Mouse (Mus musculus): Measurements from ENCODE around the gene Cyp2c65. TPM values are rescaled to one million over a fixed set of nuclear protein-coding genes. Genes with fewer than 3 reads are reported as not detected.
"Not testable (repeated sequence)": the region's sequence is repeated elsewhere in the genome, so short reads cannot be mapped to it uniquely, and the experiment has no call there.

Cyp2c65 gene
- not detected in 2 replicates for polyA plus RNA-seq (2015; fragmentation: Nextera tagmentation; extraction: Ambion mirVana)

GRCm38 (mm10) chr19:39060719-39061118 is at the start of gene Cyp2c65:
Gene Cyp2c65, plus strand, starts transcription at chr19:39061015.
- H3K4me1 ChIP-seq (replicated peaks; ENCODE audit: control insufficient read depth, insufficient read depth, low read length): no peaks in the 10 kb centered on the region
- WGBS: 63% methylated on average over 2 of the region's 2 CpGs
- no peak within 1 kb of the TSS for H3K9ac ChIP-seq (ENCODE audit: low read length)
- no peaks in the 10 kb centered on the region for H3K36me3 ChIP-seq (ENCODE audit: control insufficient read depth, insufficient read depth, low read length)
- no peak for ATAC-seq (ENCODE audit: low read depth)
- H3K27ac ChIP-seq (ENCODE audit: low read length): no peak within 1 kb of the TSS
- no peaks in the 10 kb centered on the region for H3K27me3 ChIP-seq (ENCODE audit: control insufficient read depth, insufficient read depth, low read depth, low read length)
- no peak within 1 kb of the TSS for H3K4me3 ChIP-seq (ENCODE audit: low read length)
- H3K4me2 ChIP-seq (ENCODE audit: low read depth, low read length): no peak within 1 kb of the TSS
- H3K9me3 ChIP-seq (ENCODE audit: control insufficient read depth, low read length): no peaks in the 10 kb centered on the region

DNA sequence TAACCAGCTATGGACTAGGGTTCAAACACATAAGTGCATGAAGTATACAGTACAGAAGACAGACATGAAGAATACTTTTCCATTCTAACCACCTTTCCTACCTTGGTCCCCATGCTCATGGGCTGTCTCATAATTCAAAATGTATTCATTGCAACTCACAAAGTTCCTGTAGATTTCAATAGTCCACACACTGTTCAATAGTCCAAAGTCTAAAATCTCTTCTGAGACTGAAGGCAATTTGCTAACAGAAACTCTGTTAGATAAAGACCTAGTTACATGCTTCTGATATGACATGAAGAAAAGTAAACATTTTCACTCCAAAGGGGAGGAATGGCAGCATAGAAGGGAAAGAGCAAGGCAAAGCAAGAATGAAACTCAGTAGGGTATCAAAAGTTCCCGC is 2.9 kb upstream of the Cyp2c65 start:
- Histone ChIP-seq H3K9ac (ENCODE audit: low read length) (no peak overlapping the region), H3K4me3 (ENCODE audit: low read length) (no peak overlapping the region), H3K4me1 (replicated peaks; ENCODE audit: control insufficient read depth, insufficient read depth, low read length) (no peaks in the 10 kb centered on the region), H3K27me3 (ENCODE audit: control insufficient read depth, insufficient read depth, low read depth, low read length) (no peaks in the 10 kb centered on the region), H3K4me2 (ENCODE audit: low read depth, low read length) (no peak overlapping the region), H3K9me3 (ENCODE audit: control insufficient read depth, low read length) (no peaks in the 10 kb centered on the region), H3K36me3 (ENCODE audit: control insufficient read depth, insufficient read depth, low read length) (no peaks in the 10 kb centered on the region), H3K27ac (ENCODE audit: low read length) (no peak overlapping the region)
- ATAC-seq (ENCODE audit: low read depth): no peak
- WGBS: 88% methylated on average over 1 of the region's 1 CpGs

DNA sequence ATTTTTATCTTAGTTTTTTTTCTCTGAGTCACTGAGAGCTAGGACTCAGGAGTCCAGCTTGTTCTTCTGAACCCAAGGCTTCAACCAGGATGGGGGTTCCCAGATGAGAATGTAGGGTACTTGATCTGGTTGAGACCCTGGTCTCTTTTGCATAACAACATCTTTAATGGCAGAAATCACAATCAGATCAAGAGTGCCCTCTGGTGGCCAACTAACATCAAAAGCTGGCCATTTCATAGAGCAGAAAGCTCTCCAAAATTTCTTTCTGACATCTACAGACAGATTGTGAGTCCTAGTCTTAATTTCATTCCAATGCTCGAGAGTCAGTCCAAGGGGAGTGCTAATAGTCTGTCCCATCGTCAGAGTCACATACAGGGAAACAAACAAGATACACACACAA is 38.0 kb downstream of the Cyp2c65 start:
- WGBS: 64% methylated on average over 2 of the region's 2 CpGs
- ATAC-seq (ENCODE audit: low read depth); H3K27ac ChIP-seq (ENCODE audit: low read length): not testable (repeated sequence)

DNA sequence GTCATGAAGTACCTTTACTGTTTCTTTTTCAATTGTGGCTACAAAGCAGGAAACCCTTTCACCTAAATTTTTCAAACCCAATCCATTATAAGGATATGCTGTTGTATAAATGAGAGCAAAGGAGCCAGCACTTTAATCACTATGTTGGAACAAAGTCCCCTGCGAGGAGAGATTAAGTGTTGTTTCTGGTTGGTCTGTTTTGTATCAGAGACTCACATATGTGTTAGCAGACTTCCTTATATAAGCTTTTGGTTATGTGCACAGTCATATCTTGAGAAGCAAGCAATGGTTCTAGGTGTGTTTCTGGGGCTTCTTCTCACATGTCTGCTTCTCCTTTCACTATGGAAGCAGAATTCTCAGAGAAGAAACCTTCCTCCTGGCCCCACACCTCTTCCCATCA is 52.8 kb downstream of the Cyp2c65 start, which contains the start of gene Cyp2c66:
TSS of gene Cyp2c66 (plus strand) at position 255 of the 400 bp plus-strand sequence.
- no peak within 1 kb of the TSS for H3K27ac ChIP-seq (ENCODE audit: low read length)
- H3K4me3 ChIP-seq (ENCODE audit: low read length): no peak within 1 kb of the TSS
- no peak within 1 kb of the TSS for H3K4me2 ChIP-seq (ENCODE audit: low read depth, low read length)
- H3K9me3 ChIP-seq (ENCODE audit: control insufficient read depth, low read length): no peaks in the 10 kb centered on the region
- H3K27me3 ChIP-seq (ENCODE audit: control insufficient read depth, insufficient read depth, low read depth, low read length): no peaks in the 10 kb centered on the region
- no peaks in the 10 kb centered on the region for H3K4me1 ChIP-seq (replicated peaks; ENCODE audit: control insufficient read depth, insufficient read depth, low read length)
- ATAC-seq (ENCODE audit: low read depth): no peak
- H3K9ac ChIP-seq (ENCODE audit: low read length): no peak within 1 kb of the TSS
- H3K36me3 ChIP-seq (ENCODE audit: control insufficient read depth, insufficient read depth, low read length): no peaks in the 10 kb centered on the region
- WGBS: 84% methylated on average over 1 of the region's 1 CpGs

More for the DNA sequence above, 38.0 kb downstream of the Cyp2c65 start:
- H3K27me3 ChIP-seq (ENCODE audit: control insufficient read depth, insufficient read depth, low read depth, low read length); H3K4me1 ChIP-seq (replicated peaks; ENCODE audit: control insufficient read depth, insufficient read depth, low read length); H3K4me2 ChIP-seq (ENCODE audit: low read depth, low read length); H3K9ac ChIP-seq (ENCODE audit: low read length); H3K36me3 ChIP-seq (ENCODE audit: control insufficient read depth, insufficient read depth, low read length); H3K9me3 ChIP-seq (ENCODE audit: control insufficient read depth, low read length); H3K4me3 ChIP-seq (ENCODE audit: low read length): not testable (repeated sequence)

Other genes starting within 250 kb of the Cyp2c65 start
- 6.6 and 7.3 TPM in 2 replicates for gene Noc3l, start 241.8 kb upstream of the Cyp2c65 start, polyA plus RNA-seq (2015; fragmentation: Nextera tagmentation; extraction: Ambion mirVana)
- gene Tbc1d12, start 224.4 kb upstream of the Cyp2c65 start, polyA plus RNA-seq (2015; fragmentation: Nextera tagmentation; extraction: Ambion mirVana): 2.3 and 2.5 TPM in 2 replicates
- gene Hells, start 130.1 kb upstream of the Cyp2c65 start, polyA plus RNA-seq (2015; fragmentation: Nextera tagmentation; extraction: Ambion mirVana): 45.2 and 47.9 TPM in 2 replicates
- not detected in 2 replicates for gene Cyp2c55, start 54.0 kb upstream of the Cyp2c65 start, polyA plus RNA-seq (2015; fragmentation: Nextera tagmentation; extraction: Ambion mirVana)
- not detected in 2 replicates for gene Cyp2c66, start 52.9 kb downstream of the Cyp2c65 start, polyA plus RNA-seq (2015; fragmentation: Nextera tagmentation; extraction: Ambion mirVana)
- gene Cyp2c29, start 208.4 kb downstream of the Cyp2c65 start, polyA plus RNA-seq (2015; fragmentation: Nextera tagmentation; extraction: Ambion mirVana): not detected in 2 replicates